Mouse (Mus musculus): ENCODE results near the gene Gprc5a. TPM values are rescaled to one million over a fixed set of nuclear protein-coding genes. Genes with fewer than 3 reads are reported as not detected.

Gene Gprc5a
- polyA plus RNA-seq, 1 experiment: 0.48 TPM

DNA sequence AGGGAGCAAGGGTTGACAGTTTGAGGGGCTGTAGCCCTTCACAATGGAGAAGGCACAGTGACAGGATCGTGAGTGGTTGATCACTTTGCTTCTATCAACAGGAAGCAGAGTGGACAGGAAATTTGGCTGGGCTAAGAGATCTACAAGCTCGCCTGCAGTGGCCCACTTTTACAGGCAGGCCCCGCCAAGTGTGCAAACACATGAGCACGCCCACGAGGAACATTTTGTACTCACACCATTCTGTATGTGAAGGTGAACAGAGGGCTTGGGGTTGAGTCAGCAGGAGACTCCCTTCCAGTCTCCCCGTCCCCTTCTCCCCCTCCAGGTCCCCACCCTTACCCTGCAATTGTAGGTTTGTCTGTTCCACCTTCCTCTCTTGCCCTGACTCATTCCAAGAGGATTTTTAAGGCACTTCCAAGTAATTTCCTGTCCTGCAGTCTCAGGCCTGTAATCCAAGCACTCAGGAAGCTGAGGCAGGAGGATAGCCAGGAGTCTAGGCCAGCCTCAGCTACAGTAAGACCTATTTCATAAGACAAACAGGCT lies 9.0 kb downstream of the Gprc5a start:
- DNase-seq (ENCODE audit: low read depth): no peak
- TF ChIP-seq POLR2A (IDR thresholded peaks at IDR 0.05; ENCODE audit: borderline replicate concordance, extremely low read depth, insufficient read depth, insufficient read length, poor library complexity, severe bottlenecking) (no peak), CTCF (IDR thresholded peaks at IDR 0.05; ENCODE audit: borderline replicate concordance, extremely low read depth, insufficient read depth, insufficient read length) (no peak)

DNA sequence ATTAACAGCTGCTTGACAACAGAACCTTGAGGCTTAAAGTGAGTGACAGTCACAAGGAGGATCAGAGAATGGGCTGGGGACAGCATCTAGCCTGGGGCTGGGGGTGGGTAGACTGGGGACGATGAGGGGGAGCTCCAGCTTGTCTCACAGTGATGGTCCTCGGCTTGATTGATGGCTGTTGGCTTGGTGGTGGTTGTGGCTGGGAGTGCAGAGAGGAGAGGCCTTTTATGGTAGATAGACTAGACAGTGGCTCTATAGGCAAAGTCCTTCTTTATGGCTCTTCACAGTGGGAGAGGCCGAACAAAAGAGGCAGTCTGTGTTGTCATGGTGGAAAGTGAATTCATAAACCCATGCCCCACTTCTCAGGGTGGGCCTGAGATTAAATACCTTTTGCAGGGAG lies 10.8 kb downstream of the Gprc5a start:
- no peak for TF ChIP-seq CTCF (IDR thresholded peaks at IDR 0.05; ENCODE audit: borderline replicate concordance, extremely low read depth, insufficient read depth, insufficient read length)
- no peak for TF ChIP-seq POLR2A (IDR thresholded peaks at IDR 0.05; ENCODE audit: borderline replicate concordance, extremely low read depth, insufficient read depth, insufficient read length, poor library complexity, severe bottlenecking)

DNA sequence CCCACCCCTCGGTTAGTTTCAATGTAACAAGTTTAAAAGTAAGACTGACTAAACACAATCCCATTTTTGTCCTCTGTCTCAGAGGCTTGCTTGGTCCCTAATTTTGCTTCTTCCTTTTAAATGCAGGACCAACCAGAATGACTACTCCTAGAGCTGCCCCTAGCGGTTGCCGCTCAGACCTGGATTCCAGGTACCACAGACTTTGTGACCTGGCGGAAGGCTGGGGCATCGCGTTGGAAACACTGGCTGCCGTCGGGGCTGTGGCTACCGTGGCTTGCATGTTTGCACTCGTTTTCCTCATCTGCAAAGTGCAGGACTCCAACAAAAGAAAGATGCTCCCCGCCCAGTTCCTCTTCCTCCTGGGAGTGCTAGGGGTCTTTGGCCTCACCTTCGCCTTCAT lies 13.0 kb downstream of the Gprc5a start:
- DNase-seq (ENCODE audit: low read depth): no peak
- TF ChIP-seq POLR2A (IDR thresholded peaks at IDR 0.05; ENCODE audit: borderline replicate concordance, extremely low read depth, insufficient read depth, insufficient read length, poor library complexity, severe bottlenecking): no peak
- no peak for TF ChIP-seq CTCF (IDR thresholded peaks at IDR 0.05; ENCODE audit: borderline replicate concordance, extremely low read depth, insufficient read depth, insufficient read length)

More for the DNA sequence above, 10.8 kb downstream of the Gprc5a start:
- DNase-seq (ENCODE audit: low read depth): no peak

DNA sequence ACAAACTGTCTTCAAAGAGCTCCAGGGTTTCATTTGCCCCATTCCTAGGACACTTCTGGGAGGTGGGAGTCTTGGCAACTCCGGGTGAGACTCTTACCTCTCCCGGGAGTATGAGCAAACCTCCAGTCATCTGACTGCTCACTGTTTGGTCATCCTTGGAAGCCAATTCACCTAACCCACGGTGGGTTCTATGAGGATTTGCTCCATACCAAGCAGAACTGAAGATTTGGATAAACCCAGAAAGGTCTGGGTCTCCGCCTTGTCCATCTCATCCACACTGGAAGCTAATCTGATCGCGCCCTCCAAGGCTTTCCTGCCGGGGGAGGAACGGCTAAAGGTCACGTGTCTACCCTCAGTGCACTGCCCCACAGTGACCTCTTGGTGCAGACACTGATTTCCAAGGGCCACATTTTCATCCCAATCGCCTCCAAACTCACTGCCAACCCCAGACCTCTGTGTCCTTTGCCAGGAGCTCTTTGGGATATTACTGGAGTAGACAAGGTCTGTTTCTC lies 18.6 kb downstream of the Gprc5a start:
- DNase-seq (ENCODE audit: low read depth): no peak
- TF ChIP-seq POLR2A (IDR thresholded peaks at IDR 0.05; ENCODE audit: borderline replicate concordance, extremely low read depth, insufficient read depth, insufficient read length, poor library complexity, severe bottlenecking) (no peak), CTCF (IDR thresholded peaks at IDR 0.05; ENCODE audit: borderline replicate concordance, extremely low read depth, insufficient read depth, insufficient read length) (no peak)

DNA sequence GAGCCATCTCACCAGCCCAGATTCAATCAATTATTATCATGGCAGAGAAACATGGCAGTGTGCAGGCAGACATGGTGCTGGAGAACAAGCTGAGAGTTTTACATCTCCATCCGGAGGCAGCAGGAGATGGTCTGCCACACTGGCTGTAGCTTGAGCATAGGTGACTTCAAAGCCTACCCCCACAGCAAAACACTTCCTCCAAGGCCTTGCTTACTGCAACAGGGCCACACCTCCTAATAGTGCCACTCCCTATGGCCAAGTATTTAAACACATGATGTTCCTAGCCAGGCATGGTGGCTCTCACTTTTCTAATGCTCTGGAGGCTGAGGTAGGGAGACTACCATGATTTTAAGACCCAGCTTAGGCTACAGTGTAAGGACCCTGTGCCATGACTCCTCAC lies 20.3 kb downstream of the Gprc5a start:
- DNase-seq (ENCODE audit: low read depth): no peak
- TF ChIP-seq POLR2A (IDR thresholded peaks at IDR 0.05; ENCODE audit: borderline replicate concordance, extremely low read depth, insufficient read depth, insufficient read length, poor library complexity, severe bottlenecking) (no peak), CTCF (IDR thresholded peaks at IDR 0.05; ENCODE audit: borderline replicate concordance, extremely low read depth, insufficient read depth, insufficient read length) (no peak)

DNA sequence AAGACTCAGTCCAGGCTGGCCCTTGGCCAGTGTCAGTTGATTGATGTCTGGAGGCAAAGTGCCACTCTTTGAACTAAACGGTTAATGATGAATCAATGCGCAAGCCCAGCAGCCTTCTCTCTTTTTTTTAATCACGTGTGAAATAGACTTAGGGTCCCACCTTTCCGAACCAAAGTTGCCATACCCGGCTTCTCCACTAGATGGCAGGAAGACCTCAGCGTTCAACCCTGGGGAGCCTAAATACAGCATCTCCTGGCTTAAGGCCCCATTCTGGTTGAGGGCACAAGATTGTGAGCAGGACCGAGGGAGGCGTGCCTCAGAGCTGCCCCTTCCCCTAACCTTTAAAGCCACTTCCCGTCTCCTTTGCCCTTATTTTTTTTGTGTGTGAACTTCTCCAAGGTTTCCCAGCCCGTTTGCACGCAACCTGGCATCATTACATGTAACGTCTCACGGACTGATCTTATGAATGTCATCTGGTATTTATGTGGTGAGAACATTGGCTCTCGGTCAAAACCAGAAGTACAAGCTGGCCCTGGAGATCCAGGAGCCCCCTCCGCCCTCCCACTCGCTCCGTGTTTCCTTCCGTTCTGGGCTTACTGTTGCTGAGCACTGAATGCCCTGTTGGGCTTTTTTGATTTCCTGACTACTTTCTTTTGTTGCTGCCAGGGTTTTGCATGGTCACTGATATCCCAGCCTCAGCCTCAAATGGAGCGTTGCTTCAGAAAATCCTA lies 22.4 kb downstream of the Gprc5a start:
- peak; percentile 92 for DNase-seq (ENCODE audit: low read depth)
- TF ChIP-seq POLR2A (IDR thresholded peaks at IDR 0.05; ENCODE audit: borderline replicate concordance, extremely low read depth, insufficient read depth, insufficient read length, poor library complexity, severe bottlenecking) (no peak), CTCF (IDR thresholded peaks at IDR 0.05; ENCODE audit: borderline replicate concordance, extremely low read depth, insufficient read depth, insufficient read length) (peak; percentile 95)

DNA sequence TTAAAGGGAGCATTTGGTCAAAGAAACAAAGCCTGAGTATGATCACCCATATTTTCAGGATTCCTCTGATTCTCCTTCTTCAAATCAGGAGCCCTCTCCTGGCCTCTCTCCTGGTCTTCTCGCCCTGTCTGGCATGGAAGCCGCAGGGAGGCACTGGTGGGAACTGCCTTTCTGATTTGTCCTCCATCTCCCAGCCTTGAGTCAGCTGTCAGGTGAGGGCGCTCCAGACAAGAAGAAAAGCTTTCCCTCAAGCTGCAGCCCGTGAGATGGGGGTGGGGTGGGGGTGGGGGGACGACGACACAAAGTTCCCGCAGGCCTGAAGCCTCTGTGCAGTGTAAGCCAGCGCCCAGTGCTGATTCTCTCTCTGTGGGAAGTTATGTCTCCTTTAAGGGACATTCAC lies 24.3 kb downstream of the Gprc5a start:
- DNase-seq (ENCODE audit: low read depth): peak; percentile 39
- TF ChIP-seq POLR2A (IDR thresholded peaks at IDR 0.05; ENCODE audit: borderline replicate concordance, extremely low read depth, insufficient read depth, insufficient read length, poor library complexity, severe bottlenecking): no peak
- peak; percentile 18; the same call in 1 of the 2 replicates for TF ChIP-seq CTCF (IDR thresholded peaks at IDR 0.05; ENCODE audit: borderline replicate concordance, extremely low read depth, insufficient read depth, insufficient read length)

DNA sequence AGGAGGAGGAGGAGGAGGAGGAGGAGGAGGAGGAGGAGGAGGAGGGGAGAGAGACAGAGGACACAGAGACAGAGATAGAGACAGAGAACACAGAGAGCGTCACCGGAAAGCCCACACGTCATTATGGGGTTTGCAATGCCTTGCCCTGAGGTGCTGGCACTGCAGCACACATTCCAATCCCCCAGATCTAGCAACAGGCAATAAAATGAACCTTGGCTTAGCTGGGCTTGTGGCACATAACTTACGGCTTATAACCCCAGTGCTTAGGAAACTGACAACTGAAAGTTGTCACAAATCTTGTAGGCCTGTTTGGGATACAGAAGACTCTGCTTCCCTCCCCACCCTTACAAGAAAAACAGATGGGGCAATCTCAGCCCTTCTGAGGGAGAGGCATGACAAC lies 25.2 kb downstream of the Gprc5a start:
- no peak for DNase-seq (ENCODE audit: low read depth)
- TF ChIP-seq CTCF (IDR thresholded peaks at IDR 0.05; ENCODE audit: borderline replicate concordance, extremely low read depth, insufficient read depth, insufficient read length) (no peak), POLR2A (IDR thresholded peaks at IDR 0.05; ENCODE audit: borderline replicate concordance, extremely low read depth, insufficient read depth, insufficient read length, poor library complexity, severe bottlenecking) (no peak)

DNA sequence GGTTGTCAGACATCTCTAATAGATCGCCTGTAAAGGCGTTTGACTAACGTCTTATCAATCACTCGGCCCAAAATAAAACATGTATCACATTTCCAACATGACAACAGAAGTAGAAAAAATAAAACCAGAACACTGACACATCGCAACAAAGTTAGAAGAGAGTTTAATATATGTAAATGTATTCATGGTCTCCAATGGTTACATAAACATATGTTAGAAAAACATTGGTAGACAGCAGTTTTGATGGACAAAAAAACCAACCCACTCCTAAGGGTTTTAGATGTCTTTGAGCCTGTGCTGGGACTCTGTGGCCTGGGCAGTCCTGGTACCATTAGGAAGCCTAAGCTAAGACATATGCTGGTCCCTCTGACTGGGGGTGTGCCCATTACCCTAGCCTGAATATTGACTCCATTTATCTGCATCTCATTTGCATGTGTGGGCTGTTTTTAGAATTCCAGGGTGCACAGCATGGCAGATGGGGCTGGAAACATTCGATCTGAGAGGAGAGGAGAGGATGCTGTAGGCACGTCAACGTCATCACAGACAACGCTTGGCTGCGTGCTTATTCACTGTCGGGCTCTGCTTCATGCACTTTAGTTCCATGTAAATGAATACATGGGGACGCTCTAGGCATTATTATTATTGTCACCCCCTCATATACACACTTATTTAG lies 27.5 kb downstream of the Gprc5a start:
- TF ChIP-seq CTCF (IDR thresholded peaks at IDR 0.05; ENCODE audit: borderline replicate concordance, extremely low read depth, insufficient read depth, insufficient read length): no peak
- no peak for TF ChIP-seq POLR2A (IDR thresholded peaks at IDR 0.05; ENCODE audit: borderline replicate concordance, extremely low read depth, insufficient read depth, insufficient read length, poor library complexity, severe bottlenecking)
- DNase-seq (ENCODE audit: low read depth): peak; percentile 72

DNA sequence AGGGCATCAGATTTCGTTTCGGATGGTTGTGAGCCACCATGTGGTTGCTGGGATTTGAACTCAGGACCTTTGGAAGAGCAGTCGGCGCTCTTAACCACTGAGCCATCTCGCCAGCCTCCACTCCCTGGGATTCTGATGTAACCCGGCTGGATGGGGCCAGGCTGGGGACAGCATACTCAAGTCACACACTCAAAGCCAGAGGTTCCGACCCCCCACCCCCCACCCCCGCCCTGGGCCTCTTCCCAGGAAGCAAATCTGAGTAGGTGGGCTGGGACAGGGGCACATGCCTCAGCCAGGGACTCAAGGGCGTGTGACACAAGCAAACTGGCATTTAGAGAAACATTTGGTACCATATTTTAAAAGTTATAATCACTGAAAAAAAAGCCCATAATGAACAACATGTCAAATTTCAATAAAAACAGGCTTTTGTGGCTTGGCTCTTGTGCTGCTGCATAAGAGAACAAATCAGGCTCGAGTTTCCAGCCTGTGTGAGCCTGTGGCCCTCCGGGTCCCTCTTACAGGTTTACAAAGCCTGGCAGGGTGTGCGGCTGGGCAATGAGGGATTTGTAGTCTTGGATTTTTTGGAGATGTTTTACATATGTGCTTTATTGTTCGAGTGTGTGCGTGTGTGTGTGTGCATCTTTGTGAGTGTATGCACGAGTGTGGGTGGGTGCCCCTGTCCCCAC lies 35.5 kb downstream of the Gprc5a start:
- no peak for TF ChIP-seq CTCF (IDR thresholded peaks at IDR 0.05; ENCODE audit: borderline replicate concordance, extremely low read depth, insufficient read depth, insufficient read length)
- no peak for TF ChIP-seq POLR2A (IDR thresholded peaks at IDR 0.05; ENCODE audit: borderline replicate concordance, extremely low read depth, insufficient read depth, insufficient read length, poor library complexity, severe bottlenecking)
- DNase-seq (ENCODE audit: low read depth): no peak

DNA sequence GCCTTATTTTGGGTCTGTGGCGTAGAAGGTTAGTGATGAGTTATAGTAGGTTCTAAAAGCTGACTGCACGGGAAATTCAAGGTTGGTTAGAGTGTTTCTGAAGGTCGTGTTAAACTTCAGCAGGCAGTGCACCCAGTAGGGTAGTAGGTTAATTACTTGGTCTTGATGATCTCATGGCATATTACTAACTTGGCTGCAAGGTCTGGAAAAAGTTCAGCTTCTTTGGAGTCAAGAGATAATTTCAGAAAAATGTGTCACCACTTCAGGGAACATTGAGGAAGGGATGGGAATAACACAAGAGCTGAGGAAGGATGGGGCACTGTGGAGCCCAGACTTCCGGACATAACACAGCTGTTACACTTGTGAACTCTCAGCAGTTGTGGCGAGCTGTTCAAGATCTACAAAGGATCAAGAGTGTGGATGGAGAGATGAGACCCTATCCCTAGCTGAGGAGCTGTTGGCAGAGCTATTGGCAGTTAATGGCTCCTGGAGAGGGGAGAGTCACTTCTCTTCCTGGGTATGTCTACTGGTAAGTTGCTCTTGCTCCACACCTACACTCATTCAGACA lies 37.4 kb downstream of the Gprc5a start:
- TF ChIP-seq POLR2A (IDR thresholded peaks at IDR 0.05; ENCODE audit: borderline replicate concordance, extremely low read depth, insufficient read depth, insufficient read length, poor library complexity, severe bottlenecking) (no peak), CTCF (IDR thresholded peaks at IDR 0.05; ENCODE audit: borderline replicate concordance, extremely low read depth, insufficient read depth, insufficient read length) (no peak)
- no peak for DNase-seq (ENCODE audit: low read depth)
